Mouse (Mus musculus): Measurements from ENCODE around the gene Zfp865. TPM values are rescaled to one million over a fixed set of nuclear protein-coding genes. Genes with fewer than 3 reads are reported as not detected.

Zfp865 gene
- polyA plus RNA-seq, 1 experiment = 21.3 TPM

GRCm38 (mm10) chr7:5081939-5082338, 61.8 kb downstream of the Zfp865 start:
- Histone ChIP-seq H3K27ac (ENCODE audit: insufficient read depth, low read depth, low read length) (no peak overlapping the region), H3K4me3 (ENCODE audit: insufficient read depth, low read depth, low read length) (no peak overlapping the region), H3K36me3 (ENCODE audit: control insufficient read depth, insufficient read depth, low read length) (0 out of 2 replicates have a peak, but pooled peaks cover 1% of the 10 kb centered on the region), H3K4me1 (ENCODE audit: control insufficient read depth, insufficient read depth, low read length) (peaks cover 13% of the 10 kb centered on the region; the same call in 1 of the 2 replicates), H3K27me3 (replicated peaks; ENCODE audit: control insufficient read depth, insufficient read depth, low read length) (no peaks in the 10 kb centered on the region)
- DNase-seq = no peak
- TF ChIP-seq POLR2A (IDR thresholded peaks at IDR 0.05; ENCODE audit: low read depth, low read length) (no peak), CTCF (conservative IDR thresholded peaks at IDR 0.05; ENCODE audit: insufficient read depth, insufficient read length, low read depth, low read length) (no peak)
- WGBS = 77% methylated on average over 2 of the region's 2 CpGs

DNA sequence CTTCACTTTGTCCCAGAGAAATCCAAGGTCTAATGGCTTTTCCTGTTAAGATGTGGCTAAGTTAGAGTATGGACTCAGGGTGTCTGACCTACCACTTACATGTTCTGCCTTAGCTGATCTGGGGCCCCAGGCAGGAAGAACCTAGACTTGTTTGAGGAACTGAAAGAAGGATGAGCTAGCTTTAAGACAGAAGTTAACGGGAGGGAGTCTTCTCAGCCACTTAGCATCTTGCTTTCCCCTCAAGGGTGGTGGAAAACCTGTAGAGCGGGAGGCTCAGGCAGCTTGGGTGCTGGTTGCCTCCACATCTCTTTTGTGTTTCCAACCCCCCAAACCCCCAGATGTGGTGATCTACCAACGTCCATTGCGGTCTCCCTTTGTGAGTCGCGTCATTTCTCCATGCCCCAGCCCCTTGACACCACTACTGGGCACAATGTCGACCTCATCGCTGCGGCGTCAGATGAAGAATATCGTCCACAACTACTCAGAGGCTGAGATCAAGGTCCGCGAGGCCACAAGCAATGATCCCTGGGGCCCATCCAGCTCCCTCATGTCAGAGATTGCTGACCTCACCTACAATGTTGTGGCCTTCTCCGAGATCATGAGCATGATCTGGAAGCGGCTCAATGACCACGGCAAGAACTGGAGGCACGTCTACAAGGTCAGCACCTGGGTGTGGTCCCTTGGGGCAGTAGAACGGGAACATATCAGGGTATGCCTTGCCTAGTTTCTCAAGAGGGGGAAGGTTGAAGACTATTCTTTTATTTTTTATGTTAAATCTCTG, 63.3 kb downstream of the Zfp865 start:
- H3K4me3 ChIP-seq (ENCODE audit: insufficient read depth, low read depth, low read length) = no peak overlapping the region
- H3K36me3 ChIP-seq (ENCODE audit: control insufficient read depth, insufficient read depth, low read length) = no peaks in the 10 kb centered on the region
- 56% methylated on average over 18 of the region's 18 CpGs for WGBS
- no peak overlapping the region for H3K27ac ChIP-seq (ENCODE audit: insufficient read depth, low read depth, low read length)
- DNase-seq = peak; percentile 86
- TF ChIP-seq POLR2A (IDR thresholded peaks at IDR 0.05; ENCODE audit: low read depth, low read length) (no peak), CTCF (conservative IDR thresholded peaks at IDR 0.05; ENCODE audit: insufficient read depth, insufficient read length, low read depth, low read length) (no peak)
- H3K27me3 ChIP-seq (replicated peaks; ENCODE audit: control insufficient read depth, insufficient read depth, low read length) = no peaks in the 10 kb centered on the region
- peaks cover 25% of the 10 kb centered on the region for H3K4me1 ChIP-seq (ENCODE audit: control insufficient read depth, insufficient read depth, low read length)

DNA sequence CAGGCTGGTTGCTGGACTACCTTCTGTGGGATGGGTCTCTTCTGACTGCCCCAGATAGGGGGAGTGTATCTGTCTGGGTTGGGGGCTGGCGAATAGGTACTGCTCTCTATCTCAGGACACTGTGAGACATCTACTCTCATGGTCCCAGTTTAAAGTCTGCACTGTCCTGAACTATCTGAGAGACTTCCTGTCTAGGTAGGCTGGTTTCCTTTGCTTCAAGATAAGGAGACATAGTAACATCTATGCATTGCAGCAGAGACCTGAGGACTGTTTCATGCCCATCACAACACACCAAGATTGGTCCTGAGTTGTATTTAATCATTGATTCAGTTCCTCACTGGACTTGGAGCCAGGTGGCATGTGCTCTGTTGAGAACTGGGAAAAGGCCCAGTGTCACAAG, 65.3 kb downstream of the Zfp865 start:
- DNase-seq = no peak
- H3K27me3 ChIP-seq (replicated peaks; ENCODE audit: control insufficient read depth, insufficient read depth, low read length) = no peaks in the 10 kb centered on the region
- peaks cover 29% of the 10 kb centered on the region for H3K4me1 ChIP-seq (ENCODE audit: control insufficient read depth, insufficient read depth, low read length)
- no peak for TF ChIP-seq CTCF (conservative IDR thresholded peaks at IDR 0.05; ENCODE audit: insufficient read depth, insufficient read length, low read depth, low read length)
- TF ChIP-seq POLR2A (IDR thresholded peaks at IDR 0.05; ENCODE audit: low read depth, low read length) = no peak
- no peaks in the 10 kb centered on the region for H3K36me3 ChIP-seq (ENCODE audit: control insufficient read depth, insufficient read depth, low read length)
- H3K4me3 ChIP-seq (ENCODE audit: insufficient read depth, low read depth, low read length) = no peak overlapping the region
- WGBS = 90% methylated on average over 1 of the region's 1 CpGs
- no peak overlapping the region for H3K27ac ChIP-seq (ENCODE audit: insufficient read depth, low read depth, low read length)

Other genes with a start within 250 kb of the Zfp865 start
- gene Fam71e2, start 249.1 kb upstream of the Zfp865 start, polyA plus RNA-seq (2012; rRNA removed) = 0.08 and 0.09 TPM in 2 replicates
- 0.13 and 0.24 TPM in 2 replicates for gene Il11, start 237.5 kb upstream of the Zfp865 start, polyA plus RNA-seq (2012; rRNA removed)
- gene Tmem190, start 237.4 kb upstream of the Zfp865 start, polyA plus RNA-seq (2012; rRNA removed) = 0.31 TPM in 1 of 2 replicates, not detected in the other
- 57.8 and 87.8 TPM in 2 replicates for gene Tmem238, start 230.7 kb upstream of the Zfp865 start, polyA plus RNA-seq (2012; rRNA removed)
- 340 and 597 TPM in 2 replicates for gene Rpl28, start 227.5 kb upstream of the Zfp865 start, polyA plus RNA-seq (2012; rRNA removed)
- gene Ube2s, start 207.8 kb upstream of the Zfp865 start, polyA plus RNA-seq (2012; rRNA removed) = 240 and 301 TPM in 2 replicates
- gene Shisa7, start 175.7 kb upstream of the Zfp865 start, polyA plus RNA-seq (2012; rRNA removed) = 14.1 and 17.3 TPM in 2 replicates
- gene Isoc2b, start 150.1 kb upstream of the Zfp865 start, polyA plus RNA-seq (2012; rRNA removed) = 41.1 and 47.9 TPM in 2 replicates
- 174 and 182 TPM in 2 replicates for gene Isoc2a, start 143.2 kb upstream of the Zfp865 start, polyA plus RNA-seq (2012; rRNA removed)
- 0.16 TPM in 1 of 2 replicates, not detected in the other for gene Gm36210, start 113.9 kb upstream of the Zfp865 start, polyA plus RNA-seq (2012; rRNA removed)
- 12.6 and 14.4 TPM in 2 replicates for gene Zfp628, start 105.2 kb upstream of the Zfp865 start, polyA plus RNA-seq (2012; rRNA removed)
- 5.5 and 5.7 TPM in 2 replicates for gene Nat14, start 98.3 kb upstream of the Zfp865 start, polyA plus RNA-seq (2012; rRNA removed)
- 1.8 and 2.1 TPM in 2 replicates for gene Ssc5d, start 94.6 kb upstream of the Zfp865 start, polyA plus RNA-seq (2012; rRNA removed)
- 0.11 and 1.6 TPM in 2 replicates for gene Sbk2, start 56.0 kb upstream of the Zfp865 start, polyA plus RNA-seq (2012; rRNA removed)
- gene Sbk3, start 49.2 kb upstream of the Zfp865 start, polyA plus RNA-seq (2012; rRNA removed) = 0.14 and 0.19 TPM in 2 replicates
- gene Zfp579, start 24.2 kb upstream of the Zfp865 start, polyA plus RNA-seq (2012; rRNA removed) = 49.9 and 55.2 TPM in 2 replicates
- gene Zfp524, start 6.0 kb upstream of the Zfp865 start, polyA plus RNA-seq (2012; rRNA removed) = 35.7 and 49.6 TPM in 2 replicates
- gene Fiz1, start 5.7 kb upstream of the Zfp865 start, polyA plus RNA-seq (2012; rRNA removed) = 25.4 and 27.5 TPM in 2 replicates
- 0.14 TPM in 1 of 2 replicates, not detected in the other for gene Gm44973, start 4.9 kb upstream of the Zfp865 start, polyA plus RNA-seq (2012; rRNA removed)
- gene Ccdc106, start 177 bp downstream of the Zfp865 start, polyA plus RNA-seq (2012; rRNA removed) = 2.3 and 3.0 TPM in 2 replicates
- not detected in 2 replicates for gene 4632433K11Rik, start 13.7 kb downstream of the Zfp865 start, polyA plus RNA-seq (2012; rRNA removed)
- gene Zfp784, start 18.1 kb downstream of the Zfp865 start, polyA plus RNA-seq (2012; rRNA removed) = 6.4 and 6.8 TPM in 2 replicates
- gene Zfp580, start 31.2 kb downstream of the Zfp865 start, polyA plus RNA-seq (2012; rRNA removed) = 17.0 and 17.1 TPM in 2 replicates
- 132 and 153 TPM in 2 replicates for gene U2af2, start 41.8 kb downstream of the Zfp865 start, polyA plus RNA-seq (2012; rRNA removed)
- gene Epn1, start 59.9 kb downstream of the Zfp865 start, polyA plus RNA-seq (2012; rRNA removed) = 243 and 262 TPM in 2 replicates
- gene Rfpl4, start 96.6 kb downstream of the Zfp865 start, polyA plus RNA-seq (2012; rRNA removed) = not detected in 2 replicates
- gene Rasl2-9, start 105.6 kb downstream of the Zfp865 start, polyA plus RNA-seq (2012; rRNA removed) = 2.8 and 3.5 TPM in 2 replicates
- not detected in 2 replicates for gene Vmn1r55, start 129.3 kb downstream of the Zfp865 start, polyA plus RNA-seq (2012; rRNA removed)
- gene Vmn1r56, start 176.4 kb downstream of the Zfp865 start, polyA plus RNA-seq (2012; rRNA removed) = not detected in 2 replicates
- gene Vmn1r57, start 198.1 kb downstream of the Zfp865 start, polyA plus RNA-seq (2012; rRNA removed) = not detected in 2 replicates